Mouse (Mus musculus): ENCODE results near the gene Rpl29. TPM values are rescaled to one million over a fixed set of nuclear protein-coding genes. Genes with fewer than 3 reads are reported as not detected.

The Rpl29 gene
- polyA plus RNA-seq, 1 experiment from 2014 or later: 903 TPM

GRCm38 (mm10) chr9:106449947-106450346 is 20.7 kb downstream of the Rpl29 start:
- no peak for ATAC-seq (ENCODE audit: low FRiP score)
- Histone ChIP-seq H3K9ac (ENCODE audit: low read depth, low read length) (no peak overlapping the region), H3K27me3 (ENCODE audit: control insufficient read depth, insufficient read depth, low read length) (no peaks in the 10 kb centered on the region), H3K4me3 (ENCODE audit: low read depth, low read length) (no peak overlapping the region), H3K27ac (ENCODE audit: low read depth, low read length) (no peak overlapping the region), H3K4me1 (replicated peaks; ENCODE audit: control insufficient read depth, insufficient read depth, low read length) (peaks cover 14% of the 10 kb centered on the region), H3K36me3 (ENCODE audit: control insufficient read depth, insufficient read depth, low read length) (no peaks in the 10 kb centered on the region), H3K4me2 (replicated peaks; ENCODE audit: low read depth, low read length) (no peak overlapping the region), H3K9me3 (ENCODE audit: control insufficient read depth, low read length) (no peaks in the 10 kb centered on the region)
- DNase-seq (ENCODE audit: low spot score): no peak
- WGBS: 89% methylated on average over 8 of the region's 8 CpGs

- ATAC-seq (ENCODE audit: low FRiP score) (no peak), DNase-seq (ENCODE audit: low spot score) (no peak)
- H3K36me3 ChIP-seq (ENCODE audit: control insufficient read depth, insufficient read depth, low read length): no peaks in the 10 kb centered on the region
- no peak overlapping the region for H3K9ac ChIP-seq (ENCODE audit: low read depth, low read length)
- no peak overlapping the region for H3K27ac ChIP-seq (ENCODE audit: low read depth, low read length)
- H3K9me3 ChIP-seq (ENCODE audit: control insufficient read depth, low read length): no peaks in the 10 kb centered on the region
- H3K4me2 ChIP-seq (replicated peaks; ENCODE audit: low read depth, low read length): no peak overlapping the region
- 29% methylated on average over 9 of the region's 9 CpGs for WGBS
- H3K4me1 ChIP-seq (replicated peaks; ENCODE audit: control insufficient read depth, insufficient read depth, low read length): peaks cover 16% of the 10 kb centered on the region
- no peaks in the 10 kb centered on the region for H3K27me3 ChIP-seq (ENCODE audit: control insufficient read depth, insufficient read depth, low read length)
- no peak overlapping the region for H3K4me3 ChIP-seq (ENCODE audit: low read depth, low read length)
Measured at GRCm38 (mm10) chr9:106450661-106451060, 21.4 kb downstream of the Rpl29 start.

GRCm38 (mm10) chr9:106451298-106451697 is 22.0 kb downstream of the Rpl29 start:
- Histone ChIP-seq H3K9me3 (ENCODE audit: control insufficient read depth, low read length) (no peaks in the 10 kb centered on the region), H3K27ac (ENCODE audit: low read depth, low read length) (no peak overlapping the region), H3K4me2 (replicated peaks; ENCODE audit: low read depth, low read length) (no peak overlapping the region), H3K4me1 (replicated peaks; ENCODE audit: control insufficient read depth, insufficient read depth, low read length) (peaks cover 22% of the 10 kb centered on the region), H3K4me3 (ENCODE audit: low read depth, low read length) (no peak overlapping the region), H3K27me3 (ENCODE audit: control insufficient read depth, insufficient read depth, low read length) (no peaks in the 10 kb centered on the region), H3K9ac (ENCODE audit: low read depth, low read length) (no peak overlapping the region), H3K36me3 (ENCODE audit: control insufficient read depth, insufficient read depth, low read length) (no peaks in the 10 kb centered on the region)
- DNase-seq (ENCODE audit: low spot score): no peak
- 76% methylated on average over 11 of the region's 11 CpGs for WGBS
- ATAC-seq (ENCODE audit: low FRiP score): no peak

GRCm38 (mm10) chr9:106451899-106452298 is 22.6 kb downstream of the Rpl29 start:
- H3K4me1 ChIP-seq (replicated peaks; ENCODE audit: control insufficient read depth, insufficient read depth, low read length): peaks cover 28% of the 10 kb centered on the region
- no peak overlapping the region; the same call in 1 of the 2 replicates for H3K4me3 ChIP-seq (ENCODE audit: low read depth, low read length)
- H3K27ac ChIP-seq (ENCODE audit: low read depth, low read length): no peak overlapping the region
- H3K9ac ChIP-seq (ENCODE audit: low read depth, low read length): 0 out of 2 replicates have a peak overlapping the region, but pooled peaks have one; percentile 11
- H3K27me3 ChIP-seq (ENCODE audit: control insufficient read depth, insufficient read depth, low read length): no peaks in the 10 kb centered on the region
- WGBS: 43% methylated on average over 2 of the region's 2 CpGs
- DNase-seq (ENCODE audit: low spot score) (no peak), ATAC-seq (ENCODE audit: low FRiP score) (no peak)
- H3K9me3 ChIP-seq (ENCODE audit: control insufficient read depth, low read length): no peaks in the 10 kb centered on the region
- no peak overlapping the region for H3K4me2 ChIP-seq (replicated peaks; ENCODE audit: low read depth, low read length)
- H3K36me3 ChIP-seq (ENCODE audit: control insufficient read depth, insufficient read depth, low read length): no peaks in the 10 kb centered on the region

GRCm38 (mm10) chr9:106452351-106452750 is 23.1 kb downstream of the Rpl29 start:
- H3K27ac ChIP-seq (ENCODE audit: low read depth, low read length): peak overlapping the region; percentile 98
- peak overlapping the region; percentile 82 for H3K4me3 ChIP-seq (ENCODE audit: low read depth, low read length)
- H3K4me1 ChIP-seq (replicated peaks; ENCODE audit: control insufficient read depth, insufficient read depth, low read length): peaks cover 32% of the 10 kb centered on the region
- no peak for DNase-seq (ENCODE audit: low spot score)
- peak overlapping the region; percentile 97 for H3K4me2 ChIP-seq (replicated peaks; ENCODE audit: low read depth, low read length)
- no peaks in the 10 kb centered on the region for H3K9me3 ChIP-seq (ENCODE audit: control insufficient read depth, low read length)
- no peak for ATAC-seq (ENCODE audit: low FRiP score)
- H3K9ac ChIP-seq (ENCODE audit: low read depth, low read length): peak overlapping the region; percentile 93
- 24% methylated on average over 6 of the region's 6 CpGs for WGBS
- H3K36me3 ChIP-seq (ENCODE audit: control insufficient read depth, insufficient read depth, low read length): no peaks in the 10 kb centered on the region
- H3K27me3 ChIP-seq (ENCODE audit: control insufficient read depth, insufficient read depth, low read length): no peaks in the 10 kb centered on the region

- ATAC-seq (ENCODE audit: low FRiP score): peak; percentile 15; the same call in 1 of the 2 replicates
- Histone ChIP-seq H3K4me1 (replicated peaks; ENCODE audit: control insufficient read depth, insufficient read depth, low read length) (peaks cover 33% of the 10 kb centered on the region), H3K27ac (ENCODE audit: low read depth, low read length) (peak overlapping the region; percentile 98), H3K4me3 (ENCODE audit: low read depth, low read length) (peak overlapping the region; percentile 82), H3K27me3 (ENCODE audit: control insufficient read depth, insufficient read depth, low read length) (no peaks in the 10 kb centered on the region), H3K9me3 (ENCODE audit: control insufficient read depth, low read length) (no peaks in the 10 kb centered on the region), H3K9ac (ENCODE audit: low read depth, low read length) (peak overlapping the region; percentile 93), H3K36me3 (ENCODE audit: control insufficient read depth, insufficient read depth, low read length) (no peaks in the 10 kb centered on the region), H3K4me2 (replicated peaks; ENCODE audit: low read depth, low read length) (peak overlapping the region; percentile 97)
- DNase-seq (ENCODE audit: low spot score): peak; percentile 78
- WGBS: 0% methylated on average over 7 of the region's 7 CpGs
Measured at GRCm38 (mm10) chr9:106452821-106453220, 23.6 kb downstream of the Rpl29 start.

- Histone ChIP-seq H3K4me3 (ENCODE audit: low read depth, low read length) (peak within 1 kb of the TSS; percentile 82), H3K4me2 (replicated peaks; ENCODE audit: low read depth, low read length) (peak within 1 kb of the TSS; percentile 97), H3K4me1 (replicated peaks; ENCODE audit: control insufficient read depth, insufficient read depth, low read length) (peaks cover 31% of the 10 kb centered on the region), H3K9me3 (ENCODE audit: control insufficient read depth, low read length) (no peaks in the 10 kb centered on the region), H3K27me3 (ENCODE audit: control insufficient read depth, insufficient read depth, low read length) (no peaks in the 10 kb centered on the region), H3K36me3 (ENCODE audit: control insufficient read depth, insufficient read depth, low read length) (no peaks in the 10 kb centered on the region), H3K27ac (ENCODE audit: low read depth, low read length) (peak within 1 kb of the TSS; percentile 98), H3K9ac (ENCODE audit: low read depth, low read length) (peak within 1 kb of the TSS; percentile 93)
- WGBS: 0% methylated on average over 35 of the region's 74 CpGs
- ATAC-seq (ENCODE audit: low FRiP score) (peak; percentile 79), DNase-seq (ENCODE audit: low spot score) (peak; percentile 82)
Measured at GRCm38 (mm10) chr9:106453271-106454070, 24.2 kb downstream of the Rpl29 start, which contains the start of gene Pcbp4. TSS of gene Pcbp4 (plus strand) at chr9:106453291.

- no peaks in the 10 kb centered on the region for H3K9me3 ChIP-seq (ENCODE audit: control insufficient read depth, low read length)
- no peaks in the 10 kb centered on the region for H3K27me3 ChIP-seq (ENCODE audit: control insufficient read depth, insufficient read depth, low read length)
- H3K4me2 ChIP-seq (replicated peaks; ENCODE audit: low read depth, low read length): peak overlapping the region; percentile 97
- H3K4me1 ChIP-seq (replicated peaks; ENCODE audit: control insufficient read depth, insufficient read depth, low read length): peaks cover 31% of the 10 kb centered on the region
- WGBS: under 1% methylated on average over 17 of the region's 20 CpGs
- H3K4me3 ChIP-seq (ENCODE audit: low read depth, low read length): peak overlapping the region; percentile 82
- peak; percentile 10; the same call in 1 of the 2 replicates for ATAC-seq (ENCODE audit: low FRiP score)
- peak; percentile 72 for DNase-seq (ENCODE audit: low spot score)
- peak overlapping the region; percentile 93 for H3K9ac ChIP-seq (ENCODE audit: low read depth, low read length)
- H3K36me3 ChIP-seq (ENCODE audit: control insufficient read depth, insufficient read depth, low read length): no peaks in the 10 kb centered on the region
- peak overlapping the region; percentile 98 for H3K27ac ChIP-seq (ENCODE audit: low read depth, low read length)
Measured at GRCm38 (mm10) chr9:106454071-106454761, 25.0 kb downstream of the Rpl29 start.
